Mouse (Mus musculus) midbrain, embryonic 15.5 days (tissue): ENCODE measurements around the gene Cnot2. TPM values are rescaled to one million over a fixed set of nuclear protein-coding genes. Genes with fewer than 3 reads are reported as not detected.
"Not testable (repeated sequence)": the region's sequence is repeated elsewhere in the genome, so short reads cannot be mapped to it uniquely, and the experiment has no call there.

Source experiments
- ATAC-seq: fragments of 200-750 bp; cut with Nextera tagmentation; replicated peaks from 2 replicates; pipeline ENCODE4 v1.8.0; 2017; ENCODE audit warnings: moderate TSS enrichment
- H3K27ac ChIP-seq: fragments of 300-500 bp; sonication (generic); 2 replicates; pipeline ENCODE4 v1.5.1; 2015; ENCODE audit warnings: mild to moderate bottlenecking, inconsistent platforms
- H3K27me3 ChIP-seq: fragments of 300-500 bp; sonication (generic); replicated peaks from 2 replicates; pipeline ENCODE4 v1.6.1; 2015; ENCODE audit warnings: inconsistent platforms
- H3K36me3 ChIP-seq: fragments of 300-500 bp; sonication (generic); replicated peaks from 2 replicates; pipeline ENCODE4 v1.6.1; 2015; ENCODE audit warnings: inconsistent platforms
- H3K4me1 ChIP-seq: fragments of 300-500 bp; sonication (generic); 2 replicates; pipeline ENCODE4 v1.6.1; 2015; ENCODE audit warnings: inconsistent platforms
- H3K4me2 ChIP-seq: fragments of 300-500 bp; sonication (generic); 2 replicates; pipeline ENCODE4 v1.6.1; 2015; ENCODE audit warnings: inconsistent platforms, mild to moderate bottlenecking, moderate library complexity
- H3K4me3 ChIP-seq: fragments of 300-500 bp; sonication (generic); 2 replicates; pipeline ENCODE4 v1.5.1; 2015; ENCODE audit warnings: mild to moderate bottlenecking, inconsistent platforms
- H3K9ac ChIP-seq: fragments of 300-500 bp; sonication (generic); 2 replicates; pipeline ENCODE4 v1.6.1; 2015; ENCODE audit warnings: mild to moderate bottlenecking, inconsistent platforms
- H3K9me3 ChIP-seq: fragments of 300-500 bp; sonication (generic); 2 replicates; pipeline ENCODE4 v1.6.1; 2016; ENCODE audit warnings: inconsistent platforms
- WGBS: fragments of 180-500 bp; shearing (Covaris S2); methylation state at CpG from one replicate; pipeline ENCODE4 v1.1.7; 2015; ENCODE audit warnings: mixed read lengths; 5-methylcytosine and 5-hydroxymethylcytosine counted together
- polyA plus RNA-seq: library from polyadenylated mRNA; unstranded; fragments of >200 nt; fragmentation: Nextera tagmentation; extraction: Ambion mirVana; gene quantifications from 2 replicates; pipeline ENCODE4 v1.2.1, GENCODE M21; 2015

Gene Cnot2
- 92.0 and 95.4 TPM in 2 replicates for polyA plus RNA-seq

GRCm38 (mm10) chr10:116581369-116581718, at the start of gene Cnot2:
Gene Cnot2, minus strand, starts transcription at chr10:116581511.
- H3K4me2 ChIP-seq = peak within 1 kb of the TSS; percentile 79
- peak within 1 kb of the TSS; percentile 91 for H3K4me3 ChIP-seq
- peak within 1 kb of the TSS; percentile 98 for H3K27ac ChIP-seq
- H3K27me3 ChIP-seq = no peaks in the 10 kb centered on the region
- WGBS = under 1% methylated on average over 46 of the region's 47 CpGs
- no peaks in the 10 kb centered on the region for H3K9me3 ChIP-seq
- H3K9ac ChIP-seq = peak within 1 kb of the TSS; percentile 98
- peaks cover 23% of the 10 kb centered on the region for H3K4me1 ChIP-seq
- ATAC-seq = peak; percentile 83
- no peaks in the 10 kb centered on the region for H3K36me3 ChIP-seq

GRCm38 (mm10) chr10:116628926-116629325, 47.6 kb upstream of the Cnot2 start:
- Histone ChIP-seq H3K9ac (no peak overlapping the region), H3K27me3 (no peaks in the 10 kb centered on the region), H3K4me3 (no peak overlapping the region), H3K4me2 (no peak overlapping the region), H3K36me3 (no peaks in the 10 kb centered on the region), H3K27ac (no peak overlapping the region), H3K4me1 (no peaks in the 10 kb centered on the region), H3K9me3 (no peaks in the 10 kb centered on the region)
- 83% methylated on average over 5 of the region's 5 CpGs for WGBS
- no peak for ATAC-seq

GRCm38 (mm10) chr10:116626009-116626408, 44.7 kb upstream of the Cnot2 start:
- WGBS = 97% methylated on average over 1 of the region's 1 CpGs

GRCm38 (mm10) chr10:116613250-116613649, 31.9 kb upstream of the Cnot2 start:
- not testable (repeated sequence) for H3K9me3 ChIP-seq, H3K27me3 ChIP-seq, H3K9ac ChIP-seq, H3K4me2 ChIP-seq, H3K27ac ChIP-seq, H3K4me1 ChIP-seq, H3K36me3 ChIP-seq, ATAC-seq, H3K4me3 ChIP-seq
- WGBS = 92% methylated on average over 9 of the region's 10 CpGs

More at GRCm38 (mm10) chr10:116626009-116626408, 44.7 kb upstream of the Cnot2 start:
- no peak overlapping the region for H3K4me2 ChIP-seq
- H3K27ac ChIP-seq = no peak overlapping the region
- H3K9ac ChIP-seq = no peak overlapping the region
- no peak for ATAC-seq
- no peaks in the 10 kb centered on the region for H3K36me3 ChIP-seq
- no peaks in the 10 kb centered on the region for H3K4me1 ChIP-seq
- H3K9me3 ChIP-seq = no peaks in the 10 kb centered on the region; the same call in 1 of the 2 replicates
- no peak overlapping the region for H3K4me3 ChIP-seq
- H3K27me3 ChIP-seq = no peaks in the 10 kb centered on the region

GRCm38 (mm10) chr10:116604905-116605162, 23.5 kb upstream of the Cnot2 start:
- 93% methylated on average over 4 of the region's 4 CpGs for WGBS
- H3K4me2 ChIP-seq = no peak overlapping the region
- H3K4me3 ChIP-seq = no peak overlapping the region
- H3K27ac ChIP-seq = no peak overlapping the region
- no peaks in the 10 kb centered on the region for H3K4me1 ChIP-seq
- no peaks in the 10 kb centered on the region for H3K9me3 ChIP-seq
- no peak for ATAC-seq
- H3K9ac ChIP-seq = no peak overlapping the region
- no peaks in the 10 kb centered on the region for H3K27me3 ChIP-seq
- no peaks in the 10 kb centered on the region for H3K36me3 ChIP-seq

GRCm38 (mm10) chr10:116604081-116604904, 23.0 kb upstream of the Cnot2 start:
- Histone ChIP-seq H3K4me3 (no peak overlapping the region), H3K4me1 (no peaks in the 10 kb centered on the region), H3K9ac (no peak overlapping the region), H3K9me3 (no peaks in the 10 kb centered on the region), H3K27ac (no peak overlapping the region), H3K4me2 (no peak overlapping the region), H3K36me3 (no peaks in the 10 kb centered on the region), H3K27me3 (no peaks in the 10 kb centered on the region)
- WGBS = 91% methylated on average over 6 of the region's 6 CpGs
- ATAC-seq = no peak

- H3K4me1 ChIP-seq = no peaks in the 10 kb centered on the region
- ATAC-seq = no peak
- H3K27ac ChIP-seq = no peak overlapping the region
- H3K36me3 ChIP-seq = no peaks in the 10 kb centered on the region
- H3K9ac ChIP-seq = no peak overlapping the region
- H3K4me2 ChIP-seq = no peak overlapping the region
- H3K9me3 ChIP-seq = no peaks in the 10 kb centered on the region
- 87% methylated on average over 14 of the region's 14 CpGs for WGBS
- no peaks in the 10 kb centered on the region for H3K27me3 ChIP-seq
- no peak overlapping the region for H3K4me3 ChIP-seq
Measured at GRCm38 (mm10) chr10:116599056-116599850, 17.9 kb upstream of the Cnot2 start.

- WGBS = 26% methylated on average over 6 of the region's 6 CpGs
- no peaks in the 10 kb centered on the region for H3K27me3 ChIP-seq
- ATAC-seq = no peak
- peak overlapping the region; percentile 79 for H3K4me2 ChIP-seq
- H3K9ac ChIP-seq = no peak overlapping the region
- no peaks in the 10 kb centered on the region for H3K36me3 ChIP-seq
- peak overlapping the region; percentile 91 for H3K4me3 ChIP-seq
- H3K27ac ChIP-seq = no peak overlapping the region
- no peaks in the 10 kb centered on the region for H3K9me3 ChIP-seq
- H3K4me1 ChIP-seq = peaks cover 21% of the 10 kb centered on the region
Measured at GRCm38 (mm10) chr10:116582738-116583137, 1.4 kb upstream of the Cnot2 start.

GRCm38 (mm10) chr10:116581719-116582481, 589 bp upstream of the Cnot2 start:
- ATAC-seq = peak; percentile 83
- H3K4me2 ChIP-seq = peak overlapping the region; percentile 79
- H3K27ac ChIP-seq = peak overlapping the region; percentile 98
- H3K9me3 ChIP-seq = no peaks in the 10 kb centered on the region
- WGBS = under 1% methylated on average over 62 of the region's 67 CpGs
- H3K27me3 ChIP-seq = no peaks in the 10 kb centered on the region
- no peaks in the 10 kb centered on the region for H3K36me3 ChIP-seq
- peak overlapping the region; percentile 91 for H3K4me3 ChIP-seq
- H3K9ac ChIP-seq = peak overlapping the region; percentile 98
- peaks cover 21% of the 10 kb centered on the region for H3K4me1 ChIP-seq

GRCm38 (mm10) chr10:116580591-116581358, 536 bp downstream of the Cnot2 start:
- Histone ChIP-seq H3K4me1 (peaks cover 23% of the 10 kb centered on the region), H3K4me3 (peak overlapping the region; percentile 91), H3K9me3 (no peaks in the 10 kb centered on the region), H3K4me2 (peak overlapping the region; percentile 79), H3K9ac (peak overlapping the region; percentile 98), H3K36me3 (no peaks in the 10 kb centered on the region), H3K27me3 (no peaks in the 10 kb centered on the region), H3K27ac (peak overlapping the region; percentile 98)
- ATAC-seq = peak; percentile 89
- under 1% methylated on average over 51 of the region's 71 CpGs for WGBS

- Histone ChIP-seq H3K36me3 (no peaks in the 10 kb centered on the region), H3K4me1 (peaks cover 26% of the 10 kb centered on the region), H3K9me3 (no peaks in the 10 kb centered on the region), H3K27ac (no peak overlapping the region), H3K4me3 (0 out of 2 replicates have a peak overlapping the region, but pooled peaks have one; percentile 4), H3K9ac (no peak overlapping the region), H3K27me3 (no peaks in the 10 kb centered on the region), H3K4me2 (peak overlapping the region; percentile 79; the same call in 1 of the 2 replicates)
- ATAC-seq = no peak
Measured at GRCm38 (mm10) chr10:116579478-116579877, 1.8 kb downstream of the Cnot2 start.
